Mouse (Mus musculus) mouse trophoblast stem cell (cell line): ENCODE data around the gene Nr5a2.
"Not testable (repeated sequence)": the region's sequence is repeated elsewhere in the genome, so short reads cannot be mapped to it uniquely, and the experiment has no call there.

Source experiments
- in situ Hi-C, 2 experiments: fragments of 300-500 bp; cut with MseI, MboI; formaldehyde crosslinking; loops; 2 replicates in 1 of 2; 3 replicates in 1 of 2; pipeline ENCODE4 v1.15.1; 2025

Nr5a2 gene

DNA sequence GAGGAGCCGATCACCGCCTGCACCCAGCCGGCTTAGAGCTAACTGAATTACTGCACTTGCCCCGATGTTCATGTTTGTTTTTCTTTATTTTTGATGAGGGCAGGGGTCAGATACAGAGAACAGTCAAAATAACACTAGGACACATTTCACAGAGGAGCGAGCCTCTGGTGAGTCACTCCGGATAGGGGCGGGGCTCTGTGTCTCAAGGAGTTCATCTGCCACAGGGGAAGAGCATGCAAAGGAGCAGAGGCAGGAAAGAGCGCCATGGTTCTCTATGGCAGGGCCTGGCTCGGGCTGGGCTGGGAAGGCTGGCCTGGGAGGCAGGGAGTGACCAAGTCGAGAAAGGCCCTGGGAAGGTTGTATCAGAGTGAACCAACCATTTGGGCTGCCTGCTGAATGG, 121.0 kb downstream of the Nr5a2 start:
- in situ Hi-C loops = no loop called here

- in situ Hi-C loops = no loop called here
Measured at GRCm38 (mm10) chr1:136832305-136833152, 127.7 kb downstream of the Nr5a2 start.

DNA sequence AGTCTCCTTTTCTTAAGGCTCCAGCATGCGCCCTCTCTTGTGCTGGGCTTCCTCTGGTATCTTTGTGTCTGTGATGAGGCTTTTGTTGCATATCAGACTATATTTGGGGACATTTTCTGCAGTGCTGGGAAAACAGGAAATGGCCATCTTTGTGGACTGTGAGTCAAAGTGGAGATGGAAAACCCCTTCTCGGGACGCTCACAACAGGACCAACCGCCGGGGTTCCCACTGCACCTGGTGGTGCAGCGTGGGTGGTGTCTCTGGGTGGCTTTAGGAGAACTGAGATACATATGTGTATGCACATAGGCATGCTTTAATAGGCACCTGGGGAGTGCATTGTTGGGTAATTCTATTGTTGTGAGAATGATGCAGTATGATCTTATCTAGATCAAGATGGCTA, 129.3 kb downstream of the Nr5a2 start:
- in situ Hi-C loops = no loop called here

DNA sequence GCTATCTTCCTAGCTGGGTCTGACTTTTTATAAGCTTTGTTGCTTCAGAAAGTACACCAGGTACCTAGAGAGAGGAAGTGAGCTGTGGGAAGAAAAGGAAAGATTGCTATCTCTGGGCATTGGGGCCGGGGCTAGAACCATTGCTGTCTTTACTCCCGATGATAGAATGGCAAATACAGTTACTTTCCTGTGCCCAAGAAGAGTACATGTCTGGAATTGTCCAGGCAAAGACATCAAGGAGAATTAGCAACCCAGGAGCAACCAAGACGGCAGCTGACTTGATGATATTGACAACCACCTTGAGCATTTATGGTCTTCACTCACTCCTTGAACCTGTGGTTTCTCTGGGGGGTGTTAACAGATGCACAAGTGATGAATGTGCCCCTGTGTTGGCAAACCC, 130.3 kb downstream of the Nr5a2 start:
- in situ Hi-C loops = no loop called here

- in situ Hi-C loops = no loop called here
Measured at GRCm38 (mm10) chr1:136823897-136824296, 136.4 kb downstream of the Nr5a2 start.

DNA sequence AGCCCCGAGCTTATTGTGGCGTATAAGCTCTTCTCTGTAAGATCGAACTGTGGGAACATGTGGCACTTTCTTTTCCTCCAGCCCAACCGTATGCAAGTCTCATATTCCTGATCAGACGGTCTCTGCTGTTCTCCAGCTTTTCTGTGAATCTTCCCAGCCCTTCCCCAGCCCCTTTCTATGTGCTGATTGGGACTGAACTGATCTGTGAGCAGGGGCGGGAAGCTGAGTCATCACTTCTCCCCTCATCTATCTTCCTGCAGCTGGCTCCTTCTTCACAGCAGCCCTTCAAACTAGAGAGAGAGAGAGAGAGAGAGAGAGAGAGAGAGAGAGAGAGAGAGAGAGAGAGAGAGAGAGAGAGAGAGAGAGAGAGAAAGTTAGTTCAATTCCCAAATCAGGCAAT, 159.6 kb downstream of the Nr5a2 start:
- in situ Hi-C loops = no loop called here

GRCm38 (mm10) chr1:136796361-136797090, 163.7 kb downstream of the Nr5a2 start:
- in situ Hi-C loops = no loop called here

DNA sequence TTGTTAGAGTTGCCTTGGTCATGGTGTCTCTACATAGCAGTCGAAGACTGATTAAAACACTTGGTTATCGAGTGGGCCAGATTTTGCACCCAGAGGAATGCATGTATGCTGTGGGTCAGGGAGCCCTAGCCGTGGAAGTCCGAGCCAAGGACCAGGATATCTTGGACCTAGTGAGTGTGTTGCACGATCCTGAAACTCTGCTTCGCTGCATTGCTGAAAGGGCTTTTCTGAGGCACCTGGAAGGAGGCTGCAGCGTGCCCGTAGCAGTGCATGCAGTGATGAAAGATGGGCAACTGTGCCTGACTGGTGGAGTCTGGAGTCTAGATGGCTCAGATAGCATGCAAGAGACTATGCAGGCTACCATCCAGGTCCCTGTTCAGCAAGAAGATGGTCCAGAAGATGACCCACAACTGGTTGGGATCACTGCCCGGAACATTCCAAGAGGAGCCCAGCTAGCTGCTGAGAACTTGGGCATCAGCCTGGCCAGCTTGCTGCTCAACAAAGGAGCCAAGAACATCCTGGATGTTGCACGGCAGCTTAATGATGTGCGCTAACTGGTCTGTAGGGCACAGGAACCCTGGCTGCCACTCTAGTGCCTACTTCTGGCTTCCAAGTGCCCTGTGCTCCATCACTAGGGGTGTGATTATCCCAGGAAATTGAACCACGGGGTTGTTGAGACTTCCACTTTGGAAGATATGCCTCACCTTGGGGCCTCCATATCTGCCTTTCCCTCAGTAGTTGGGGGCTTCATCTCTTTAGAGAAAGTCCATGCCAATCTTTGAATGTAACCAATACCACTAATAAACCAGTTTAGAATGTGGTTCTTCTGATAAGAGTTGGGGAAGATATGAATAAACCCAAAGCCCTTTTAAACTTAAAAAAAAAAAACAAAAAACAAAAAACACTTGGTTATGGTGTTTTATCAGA, 167.0 kb downstream of the Nr5a2 start:
- in situ Hi-C loops = not testable (repeated sequence)
